Mouse (Mus musculus) megakaryocyte, embryonic 14.5 days (primary cell): ENCODE measurements around the gene Ncmap. TPM values are rescaled to one million over a fixed set of nuclear protein-coding genes. Genes with fewer than 3 reads are reported as not detected.
A peak's percentile ranks its signal among the peaks of the same experiment; 100 is the strongest.
"Not testable (repeated sequence)": the region's sequence is repeated elsewhere in the genome, so short reads cannot be mapped to it uniquely, and the experiment has no call there.

Source experiments
- H3K27me3 ChIP-seq: replicated peaks from 2 replicates; pipeline ENCODE3; 2012; ENCODE audit warnings: inconsistent platforms
- H3K36me3 ChIP-seq: replicated peaks from 2 replicates; pipeline ENCODE3; 2012; ENCODE audit warnings: low read length, inconsistent platforms, mixed read lengths
- H3K4me1 ChIP-seq: 2 replicates; pipeline ENCODE4 v1.6.1; 2012; ENCODE audit warnings: inconsistent platforms
- H3K4me3 ChIP-seq: replicated peaks from 2 replicates; pipeline ENCODE3; 2012; ENCODE audit warnings: moderate library complexity, mild to moderate bottlenecking, inconsistent platforms
- H3K9me3 ChIP-seq: 2 replicates; pipeline ENCODE4 v1.6.1; 2012; ENCODE audit warnings: inconsistent platforms
- FLI1 ChIP-seq: IDR thresholded peaks from 2 replicates; pipeline ENCODE4 v1.6.1; 2012; ENCODE audit warnings: low read length, inconsistent platforms, mixed read lengths
- GATA1 ChIP-seq: IDR thresholded peaks from 3 replicates; pipeline ENCODE4 v1.6.1; 2012; ENCODE audit warnings: mixed read lengths, low read length, inconsistent platforms, borderline replicate concordance
- polyA plus RNA-seq: library from polyadenylated mRNA; stranded (reverse); fragments of >175 nt; gene quantifications from 2 replicates; pipeline ENCODE4 v1.2.3, GENCODE M21; 2012; ENCODE audit warnings: low replicate concordance; ENCODE audit not compliant: insufficient read depth

Gene Ncmap
- polyA plus RNA-seq, 1 experiment: 2.2 TPM

DNA sequence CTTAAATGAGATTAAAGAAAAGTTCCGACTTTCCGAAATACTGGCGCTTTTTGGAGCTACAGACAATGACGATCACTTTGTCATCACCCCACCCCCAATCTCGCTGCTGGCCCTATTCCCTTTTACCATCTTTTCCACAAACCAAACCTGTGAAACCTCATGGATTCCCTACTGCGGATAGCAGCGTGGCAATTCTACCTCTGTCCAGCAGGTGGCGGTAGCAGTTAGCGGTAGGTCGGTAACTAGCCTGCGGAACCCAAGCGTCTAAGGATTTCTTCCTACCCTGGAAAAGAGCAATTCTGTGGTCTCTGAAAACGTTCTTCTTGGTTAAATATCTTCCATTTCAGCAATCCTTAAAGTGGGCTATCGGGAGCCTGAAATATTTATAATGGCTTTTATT, 15.7 kb downstream of the Ncmap start:
- Histone ChIP-seq H3K9me3 (peaks cover 5% of the 10 kb centered on the region), H3K27me3 (peaks cover 57% of the 10 kb centered on the region), H3K36me3 (no peaks in the 10 kb centered on the region), H3K4me3 (no peak overlapping the region), H3K4me1 (peaks cover 18% of the 10 kb centered on the region)
- no peak for TF ChIP-seq FLI1
- no peak for TF ChIP-seq GATA1

- no peak overlapping the region for H3K4me3 ChIP-seq
- peaks cover 2% of the 10 kb centered on the region for H3K9me3 ChIP-seq
- TF ChIP-seq GATA1: no peak
- no peak for TF ChIP-seq FLI1
- peaks cover 18% of the 10 kb centered on the region for H3K4me1 ChIP-seq
- peaks cover 58% of the 10 kb centered on the region for H3K27me3 ChIP-seq
- no peaks in the 10 kb centered on the region for H3K36me3 ChIP-seq
Measured at GRCm38 (mm10) chr4:135381355-135381754, 16.7 kb downstream of the Ncmap start.

DNA sequence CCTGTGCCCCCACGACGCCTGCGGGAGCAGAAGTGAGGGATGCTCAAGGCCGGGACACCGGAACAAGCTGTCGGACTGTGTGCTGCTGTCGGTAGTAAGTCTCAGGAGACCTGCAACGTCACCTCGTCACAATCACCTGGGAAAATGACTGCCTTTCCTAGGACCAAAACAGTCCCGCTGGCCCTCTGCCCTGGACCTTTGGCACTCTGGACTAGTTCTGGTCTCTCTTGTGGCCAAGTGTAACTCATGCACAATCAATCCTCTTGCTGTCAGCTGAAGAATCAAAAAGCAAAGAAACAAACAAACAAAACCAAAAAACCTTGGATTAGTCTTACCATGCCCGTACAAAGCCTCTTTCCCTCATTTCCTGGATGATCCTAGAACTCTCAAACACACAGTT, 20.8 kb downstream of the Ncmap start:
- Histone ChIP-seq H3K9me3 (peaks cover 16% of the 10 kb centered on the region), H3K36me3 (no peaks in the 10 kb centered on the region), H3K27me3 (peaks cover 36% of the 10 kb centered on the region), H3K4me3 (no peak overlapping the region), H3K4me1 (peaks cover under 1% of the 10 kb centered on the region; the same call in 1 of the 2 replicates)
- TF ChIP-seq GATA1 (no peak), FLI1 (no peak)

DNA sequence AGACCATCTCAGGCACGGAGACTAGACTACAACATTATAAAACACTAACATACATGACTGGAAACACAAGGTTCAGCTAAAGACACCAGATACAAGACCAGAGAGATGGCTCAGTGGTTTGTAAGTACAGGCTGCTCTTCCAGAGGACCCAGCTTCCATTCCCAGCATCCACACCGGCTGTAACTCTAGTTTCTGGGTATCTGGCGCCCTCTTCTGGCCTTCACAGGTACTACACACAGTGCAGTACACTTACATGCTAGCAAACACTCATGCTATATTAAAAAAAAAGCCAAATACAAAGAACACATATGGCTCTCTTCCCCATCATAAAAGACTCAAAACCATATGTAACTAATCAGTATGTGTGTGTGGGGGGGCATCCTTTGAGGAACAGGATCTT, 22.6 kb downstream of the Ncmap start:
- Histone ChIP-seq H3K4me1 (no peaks in the 10 kb centered on the region), H3K4me3 (no peak overlapping the region), H3K36me3 (no peaks in the 10 kb centered on the region), H3K9me3 (peaks cover 16% of the 10 kb centered on the region), H3K27me3 (peaks cover 29% of the 10 kb centered on the region)
- TF ChIP-seq FLI1: no peak
- TF ChIP-seq GATA1: no peak

GRCm38 (mm10) chr4:135373299-135373698, 24.7 kb downstream of the Ncmap start:
- H3K36me3 ChIP-seq: no peaks in the 10 kb centered on the region
- peaks cover 16% of the 10 kb centered on the region for H3K9me3 ChIP-seq
- TF ChIP-seq FLI1 (no peak), GATA1 (no peak)
- H3K4me3 ChIP-seq: no peak overlapping the region
- H3K27me3 ChIP-seq: peaks cover 26% of the 10 kb centered on the region
- no peaks in the 10 kb centered on the region for H3K4me1 ChIP-seq

- H3K4me1 ChIP-seq: no peaks in the 10 kb centered on the region; the same call in 1 of the 2 replicates
- peaks cover 13% of the 10 kb centered on the region for H3K9me3 ChIP-seq
- H3K36me3 ChIP-seq: no peaks in the 10 kb centered on the region
- peaks cover 25% of the 10 kb centered on the region for H3K27me3 ChIP-seq
- no peak overlapping the region for H3K4me3 ChIP-seq
- TF ChIP-seq GATA1: no peak
- no peak for TF ChIP-seq FLI1
Measured at GRCm38 (mm10) chr4:135370372-135370771, 27.7 kb downstream of the Ncmap start.

DNA sequence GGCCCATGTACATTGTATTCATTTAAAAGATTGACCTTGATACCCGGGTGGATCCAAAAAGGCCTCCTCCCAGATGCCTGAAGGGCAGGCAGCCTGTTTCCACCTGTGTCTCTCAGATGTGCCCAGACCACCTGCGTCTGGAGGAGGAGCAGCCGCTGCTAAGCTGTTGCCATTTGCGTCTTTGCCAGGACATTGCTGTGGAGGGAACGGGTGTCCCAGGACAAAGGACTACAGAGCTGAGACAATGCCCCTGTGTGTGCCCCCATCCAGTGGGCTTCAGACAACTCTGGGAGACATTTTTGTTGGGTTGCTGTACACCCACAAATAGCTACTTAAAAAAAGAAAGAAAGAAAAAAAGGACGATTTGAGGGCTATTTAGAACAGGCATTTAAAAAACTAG, 35.2 kb downstream of the Ncmap start:
- H3K4me3 ChIP-seq: no peak overlapping the region
- peaks cover 26% of the 10 kb centered on the region for H3K27me3 ChIP-seq
- TF ChIP-seq GATA1 (no peak), FLI1 (no peak)
- H3K36me3 ChIP-seq: no peaks in the 10 kb centered on the region
- H3K9me3 ChIP-seq: 0 out of 2 replicates have a peak, but pooled peaks cover 3% of the 10 kb centered on the region
- peaks cover 18% of the 10 kb centered on the region for H3K4me1 ChIP-seq

DNA sequence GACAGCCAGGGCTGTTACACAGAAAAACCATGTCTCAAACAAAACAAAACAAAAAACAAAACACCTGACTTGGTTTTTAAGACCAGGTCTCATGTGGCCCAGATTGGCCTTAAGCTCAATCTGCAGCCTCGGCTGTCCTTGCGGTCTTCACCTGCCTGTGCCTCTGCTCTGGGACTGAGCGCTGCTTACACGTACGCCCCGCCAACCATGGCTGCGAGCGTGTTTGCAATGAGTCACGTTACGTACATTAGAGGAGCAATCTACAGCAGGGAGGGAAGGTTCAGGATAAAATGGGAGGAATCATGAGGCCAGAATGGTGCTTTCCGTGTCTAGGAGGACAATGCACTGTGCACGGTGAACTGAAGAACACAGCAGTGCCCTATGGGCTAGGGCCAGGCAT, 36.3 kb downstream of the Ncmap start:
- Histone ChIP-seq H3K4me3 (no peak overlapping the region), H3K36me3 (no peaks in the 10 kb centered on the region)
- TF ChIP-seq GATA1 (no peak), FLI1 (no peak)

GRCm38 (mm10) chr4:135358736-135359135, 39.3 kb downstream of the Ncmap start:
- Histone ChIP-seq H3K36me3 (no peaks in the 10 kb centered on the region), H3K9me3 (no peaks in the 10 kb centered on the region), H3K4me3 (no peak overlapping the region), H3K27me3 (peaks cover 15% of the 10 kb centered on the region), H3K4me1 (peaks cover 43% of the 10 kb centered on the region)
- TF ChIP-seq GATA1: no peak

More for the DNA sequence above, 36.3 kb downstream of the Ncmap start:
- 0 out of 2 replicates have a peak, but pooled peaks cover 3% of the 10 kb centered on the region for H3K9me3 ChIP-seq
- peaks cover 21% of the 10 kb centered on the region for H3K4me1 ChIP-seq
- peaks cover 26% of the 10 kb centered on the region for H3K27me3 ChIP-seq

- peaks cover 43% of the 10 kb centered on the region for H3K4me1 ChIP-seq
- TF ChIP-seq FLI1: no peak
- TF ChIP-seq GATA1: no peak
- no peaks in the 10 kb centered on the region for H3K36me3 ChIP-seq
- H3K9me3 ChIP-seq: no peaks in the 10 kb centered on the region
- H3K27me3 ChIP-seq: peaks cover 9% of the 10 kb centered on the region
- H3K4me3 ChIP-seq: no peak overlapping the region
Measured at GRCm38 (mm10) chr4:135357221-135357920, 40.7 kb downstream of the Ncmap start.

- peaks cover 55% of the 10 kb centered on the region for H3K4me1 ChIP-seq
- peaks cover 2% of the 10 kb centered on the region for H3K36me3 ChIP-seq
- no peaks in the 10 kb centered on the region for H3K27me3 ChIP-seq
- no peaks in the 10 kb centered on the region for H3K9me3 ChIP-seq
- TF ChIP-seq GATA1 (no peak), FLI1 (no peak)
- H3K4me3 ChIP-seq: no peak overlapping the region
Measured at GRCm38 (mm10) chr4:135355886-135356550, 42.0 kb downstream of the Ncmap start.

DNA sequence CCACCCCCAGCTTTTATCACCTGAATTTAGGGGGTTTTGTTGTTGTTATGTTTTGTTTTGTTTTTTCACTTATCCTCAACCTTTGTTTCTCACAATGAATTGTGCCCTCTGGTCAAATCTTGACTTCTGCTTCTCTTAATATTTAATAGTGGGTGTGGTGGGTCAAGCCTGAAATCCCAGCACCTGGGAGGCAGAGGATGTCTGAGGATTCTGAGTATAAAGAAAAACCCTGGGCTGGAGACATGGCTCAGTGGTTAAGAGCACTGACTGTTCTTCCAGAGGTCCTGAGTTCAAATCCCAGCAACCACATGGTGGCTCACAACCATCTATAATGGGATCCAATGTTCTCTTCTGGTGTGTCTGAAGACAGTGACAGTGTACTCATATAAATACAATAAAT, 43.3 kb downstream of the Ncmap start:
- peak overlapping the region; percentile 97 for H3K4me3 ChIP-seq

More for the DNA sequence above, 43.3 kb downstream of the Ncmap start:
- H3K27me3 ChIP-seq, H3K36me3 ChIP-seq, H3K9me3 ChIP-seq: not testable (repeated sequence)
- H3K4me1 ChIP-seq: peaks cover 55% of the 10 kb centered on the region
